Mouse (Mus musculus): ENCODE results near the gene R3hdm4. TPM values are rescaled to one million over a fixed set of nuclear protein-coding genes. Genes with fewer than 3 reads are reported as not detected.

The R3hdm4 gene
- total RNA-seq (2012; rRNA removed) (22.7 and 29.1 TPM in 2 replicates), polyA plus RNA-seq (2012; ENCODE audit: insufficient read depth in 1 of 2, insufficient read length in 2 of 2, low read depth in 1 of 2, low replicate concordance in 2 of 2, missing spikeins in 1 of 2) (100 to 1,000 TPM in 1 of 2 experiments, not detected in 1; 105 TPM)

- Histone ChIP-seq H3K79me2 (ENCODE audit: control insufficient read depth, insufficient read depth, low read length, poor library complexity) (peaks cover 14% of the 10 kb centered on the region), H3K9me3 (replicated peaks; ENCODE audit: insufficient read depth, low read length) (no peaks in the 10 kb centered on the region), H3K4me3 (ENCODE audit: control insufficient read depth in 1 of 2, insufficient read depth in 1 of 2, low read depth in 2 of 2, low read length in 2 of 2) (no peak within 1 kb of the TSS), H3K27ac (ENCODE audit: control insufficient read depth, low read depth, low read length) (no peak within 1 kb of the TSS), H3K36me3 (ENCODE audit: control insufficient read depth in 1 of 2, insufficient read depth in 2 of 2, low read length in 2 of 2) (no peaks in the 10 kb centered on the region; a peak in 2 of 4 replicates), H3K9ac (ENCODE audit: control insufficient read depth, low read depth, low read length, poor library complexity, severe bottlenecking) (no peak within 1 kb of the TSS), H3K4me1 (ENCODE audit: control insufficient read depth in 1 of 2, insufficient read depth in 2 of 2, low read length in 2 of 2) (peaks cover 5 to 6% of the 10 kb centered on the region in 2 experiments), H3K27me3 (ENCODE audit: control insufficient read depth in 1 of 2, insufficient read depth in 2 of 2, low read length in 2 of 2) (no peaks in the 10 kb centered on the region)
- no peak for TF ChIP-seq MAZ (IDR thresholded peaks at IDR 0.05; ENCODE audit: low read depth, low read length)
- no peak for TF ChIP-seq ZNF384 (IDR thresholded peaks at IDR 0.05; ENCODE audit: low read depth, low read length)
- TF ChIP-seq GATA1 (IDR thresholded peaks at IDR 0.05; ENCODE audit: low read depth, low read length), result no peak
- no peak for TF ChIP-seq MYC (IDR thresholded peaks at IDR 0.05; ENCODE audit: low read depth, low read length)
- no peak for TF ChIP-seq TBP (IDR thresholded peaks at IDR 0.05; ENCODE audit: low read depth, low read length)
- no peak for TF ChIP-seq SMC3 (IDR thresholded peaks at IDR 0.05; ENCODE audit: low read depth, low read length)
- no peak for TF ChIP-seq ZKSCAN1 (IDR thresholded peaks at IDR 0.05; ENCODE audit: low read depth, low read length)
- no peak for TF ChIP-seq NRF1 (IDR thresholded peaks at IDR 0.05; ENCODE audit: insufficient read depth, low read depth, low read length, poor library complexity, severe bottlenecking)
- no peak for TF ChIP-seq MAX (IDR thresholded peaks at IDR 0.05; ENCODE audit: low read length)
- TF ChIP-seq POLR2A (IDR thresholded peaks at IDR 0.05; ENCODE audit: control insufficient read depth in 1 of 2, insufficient read depth in 1 of 2, low read depth in 1 of 2, low read length in 2 of 2, poor library complexity in 1 of 2), result no peak
- no peak for DNase-seq (ENCODE audit: low read depth, low spot score)
These were observed at the start of gene R3hdm4 for GRCm38 (mm10) chr10:79920958-79921535. R3hdm4 (minus strand) TSS chr10:79921208.

GRCm38 (mm10) chr10:79970415-79971182 is 49.6 kb upstream of the R3hdm4 start, which contains the start of gene Grin3b:
Grin3b (plus strand) TSS chr10:79970715.
- no peak for DNase-seq (ENCODE audit: low read depth, low spot score)
- Histone ChIP-seq H3K27me3 (ENCODE audit: control insufficient read depth in 1 of 2, insufficient read depth in 2 of 2, low read length in 2 of 2) (no peaks in the 10 kb centered on the region), H3K9me3 (replicated peaks; ENCODE audit: insufficient read depth, low read length) (no peaks in the 10 kb centered on the region), H3K36me3 (ENCODE audit: control insufficient read depth in 1 of 2, insufficient read depth in 2 of 2, low read length in 2 of 2) (no peaks in the 10 kb centered on the region; a peak in 1 of 4 replicates), H3K4me3 (ENCODE audit: control insufficient read depth in 1 of 2, insufficient read depth in 1 of 2, low read depth in 2 of 2, low read length in 2 of 2) (no peak within 1 kb of the TSS), H3K9ac (ENCODE audit: control insufficient read depth, low read depth, low read length, poor library complexity, severe bottlenecking) (no peak within 1 kb of the TSS), H3K4me1 (ENCODE audit: control insufficient read depth in 1 of 2, insufficient read depth in 2 of 2, low read length in 2 of 2) (no peaks in the 10 kb centered on the region), H3K79me2 (ENCODE audit: control insufficient read depth, insufficient read depth, low read length, poor library complexity) (no peaks in the 10 kb centered on the region), H3K27ac (ENCODE audit: control insufficient read depth, low read depth, low read length) (no peak within 1 kb of the TSS)
- TF ChIP-seq MEF2A (IDR thresholded peaks at IDR 0.05; ENCODE audit: extremely low read depth, insufficient replicate concordance, low read depth, low read length, poor library complexity, severe bottlenecking) (no peak), SIN3A (IDR thresholded peaks at IDR 0.05; ENCODE audit: low read length) (no peak)

Measured in MEL (cell line).